Mouse (Mus musculus) right cerebral cortex, postnatal 36 days (tissue): ENCODE measurements at regions not wholly inside any gene's neighbourhood (a gene's known extent, or its start where the extent isn't known, plus 50 kb on each side); places are given as distances from the start of the nearest gene placed in this dataset.

Source experiments
- DNase-seq, 2 experiments: peaks; one replicate each; pipeline ENCODE4 v3.0.0; 2022; ENCODE audit warnings: low spot score in 2 of 2, mixed read lengths in 1 of 2

- peak in 1 of 2 experiments; percentile 0 for DNase-seq
Measured at GRCm38 (mm10) chrY:89267946-89268345, 215.3 kb downstream of the Gm21294 start.
